Mouse (Mus musculus): Measurements from ENCODE around the gene Rps27rt. TPM values are rescaled to one million over a fixed set of nuclear protein-coding genes. Genes with fewer than 3 reads are reported as not detected.
"Not testable (repeated sequence)": the region's sequence is repeated elsewhere in the genome, so short reads cannot be mapped to it uniquely, and the experiment has no call there.

The Rps27rt gene
- polyA plus RNA-seq, 1 experiment from 2014 or later: 226 TPM

GRCm38 (mm10) chr9:114977461-114978280, 4.9 kb downstream of the Rps27rt start:
- Histone ChIP-seq H3K4me3 (peak overlapping the region; percentile 91), H3K9me3 (replicated peaks) (no peaks in the 10 kb centered on the region), H3K36me3 (no peaks in the 10 kb centered on the region), H3K27ac (peak overlapping the region; percentile 93), H3K4me1 (peaks cover 20% of the 10 kb centered on the region), H3K27me3 (ENCODE audit: low read depth, poor library complexity, severe bottlenecking) (peaks cover 47% of the 10 kb centered on the region)
- 10% methylated on average over 31 of the region's 31 CpGs for whole genome bisulfite sequencing
- no peak for DNase-seq (ENCODE audit: low spot score)

- H3K9me3 ChIP-seq (replicated peaks); H3K27ac ChIP-seq; H3K36me3 ChIP-seq; H3K27me3 ChIP-seq (ENCODE audit: low read depth, poor library complexity, severe bottlenecking); DNase-seq (ENCODE audit: low spot score); H3K4me3 ChIP-seq; H3K4me1 ChIP-seq: not testable (repeated sequence)
- WGBS: 88% methylated on average over 7 of the region's 7 CpGs
Observed at GRCm38 (mm10) chr9:114966286-114966685, 16.3 kb downstream of the Rps27rt start.

GRCm38 (mm10) chr9:114964093-114964492, 18.4 kb downstream of the Rps27rt start:
- 74% methylated on average over 3 of the region's 3 CpGs for WGBS
- DNase-seq (ENCODE audit: low spot score): no peak
- peaks cover 3% of the 10 kb centered on the region; the same call in 1 of the 2 replicates for H3K4me1 ChIP-seq
- H3K36me3 ChIP-seq: no peaks in the 10 kb centered on the region
- H3K27me3 ChIP-seq (ENCODE audit: low read depth, poor library complexity, severe bottlenecking): no peaks in the 10 kb centered on the region
- H3K27ac ChIP-seq: no peak overlapping the region
- H3K4me3 ChIP-seq: no peak overlapping the region
- no peaks in the 10 kb centered on the region for H3K9me3 ChIP-seq (replicated peaks)

GRCm38 (mm10) chr9:114960844-114961243, 21.7 kb downstream of the Rps27rt start:
- DNase-seq (ENCODE audit: low spot score): no peak
- H3K27me3 ChIP-seq (ENCODE audit: low read depth, poor library complexity, severe bottlenecking): no peaks in the 10 kb centered on the region
- no peaks in the 10 kb centered on the region for H3K9me3 ChIP-seq (replicated peaks)
- WGBS: 93% methylated on average over 6 of the region's 6 CpGs
- H3K4me1 ChIP-seq: peaks cover 3% of the 10 kb centered on the region; the same call in 1 of the 2 replicates
- no peak overlapping the region for H3K27ac ChIP-seq
- H3K4me3 ChIP-seq: no peak overlapping the region
- H3K36me3 ChIP-seq: no peaks in the 10 kb centered on the region

- no peaks in the 10 kb centered on the region for H3K27me3 ChIP-seq (ENCODE audit: low read depth, poor library complexity, severe bottlenecking)
- H3K9me3 ChIP-seq (replicated peaks): no peaks in the 10 kb centered on the region
- no peak overlapping the region for H3K4me3 ChIP-seq
- no peak overlapping the region for H3K27ac ChIP-seq
- WGBS: 80% methylated on average over 4 of the region's 4 CpGs
- no peak for DNase-seq (ENCODE audit: low spot score)
- no peaks in the 10 kb centered on the region for H3K36me3 ChIP-seq
- H3K4me1 ChIP-seq: peaks cover 3% of the 10 kb centered on the region; the same call in 1 of the 2 replicates
Observed at GRCm38 (mm10) chr9:114960043-114960789, 22.3 kb downstream of the Rps27rt start.

GRCm38 (mm10) chr9:114956945-114957344, 25.6 kb downstream of the Rps27rt start:
- Histone ChIP-seq H3K4me1 (no peaks in the 10 kb centered on the region), H3K9me3 (replicated peaks) (no peaks in the 10 kb centered on the region), H3K27me3 (ENCODE audit: low read depth, poor library complexity, severe bottlenecking) (no peaks in the 10 kb centered on the region), H3K4me3 (no peak overlapping the region), H3K27ac (no peak overlapping the region), H3K36me3 (no peaks in the 10 kb centered on the region)
- DNase-seq (ENCODE audit: low spot score): no peak
- WGBS: 44% methylated on average over 5 of the region's 5 CpGs

- no peak overlapping the region for H3K27ac ChIP-seq
- peaks cover 5% of the 10 kb centered on the region for H3K4me1 ChIP-seq
- H3K4me3 ChIP-seq: no peak overlapping the region
- no peaks in the 10 kb centered on the region for H3K27me3 ChIP-seq (ENCODE audit: low read depth, poor library complexity, severe bottlenecking)
- no peaks in the 10 kb centered on the region for H3K9me3 ChIP-seq (replicated peaks)
- no peaks in the 10 kb centered on the region for H3K36me3 ChIP-seq
- DNase-seq (ENCODE audit: low spot score): no peak
- 93% methylated on average over 11 of the region's 11 CpGs for WGBS
Observed at GRCm38 (mm10) chr9:114955340-114955739, 27.2 kb downstream of the Rps27rt start.

- H3K4me1 ChIP-seq: peaks cover 19% of the 10 kb centered on the region
- DNase-seq (ENCODE audit: low spot score): no peak
- 30% methylated on average over 1 of the region's 1 CpGs for WGBS
- H3K27ac ChIP-seq: no peak overlapping the region
- no peak overlapping the region for H3K4me3 ChIP-seq
- no peaks in the 10 kb centered on the region for H3K36me3 ChIP-seq
- no peaks in the 10 kb centered on the region for H3K9me3 ChIP-seq (replicated peaks)
- no peaks in the 10 kb centered on the region for H3K27me3 ChIP-seq (ENCODE audit: low read depth, poor library complexity, severe bottlenecking)
Observed at GRCm38 (mm10) chr9:114952866-114953265, 29.7 kb downstream of the Rps27rt start.

GRCm38 (mm10) chr9:114948395-114948794, 34.1 kb downstream of the Rps27rt start:
- H3K4me3 ChIP-seq: no peak overlapping the region
- peaks cover 19% of the 10 kb centered on the region for H3K4me1 ChIP-seq
- DNase-seq (ENCODE audit: low spot score): no peak
- WGBS: 71% methylated on average over 5 of the region's 5 CpGs
- 0 out of 2 replicates have a peak overlapping the region, but pooled peaks have one; percentile 19 for H3K27ac ChIP-seq
- no peaks in the 10 kb centered on the region for H3K36me3 ChIP-seq
- H3K9me3 ChIP-seq (replicated peaks): no peaks in the 10 kb centered on the region
- H3K27me3 ChIP-seq (ENCODE audit: low read depth, poor library complexity, severe bottlenecking): no peaks in the 10 kb centered on the region

GRCm38 (mm10) chr9:114945576-114945975, 37.0 kb downstream of the Rps27rt start:
- no peaks in the 10 kb centered on the region for H3K36me3 ChIP-seq
- peaks cover 16% of the 10 kb centered on the region for H3K4me1 ChIP-seq
- no peak for DNase-seq (ENCODE audit: low spot score)
- no peak overlapping the region for H3K4me3 ChIP-seq
- WGBS: 88% methylated on average over 6 of the region's 6 CpGs
- H3K27me3 ChIP-seq (ENCODE audit: low read depth, poor library complexity, severe bottlenecking): no peaks in the 10 kb centered on the region
- no peaks in the 10 kb centered on the region for H3K9me3 ChIP-seq (replicated peaks)
- H3K27ac ChIP-seq: no peak overlapping the region

GRCm38 (mm10) chr9:114944642-114945041, 37.9 kb downstream of the Rps27rt start:
- Histone ChIP-seq H3K27me3 (ENCODE audit: low read depth, poor library complexity, severe bottlenecking) (no peaks in the 10 kb centered on the region), H3K27ac (no peak overlapping the region), H3K36me3 (no peaks in the 10 kb centered on the region), H3K9me3 (replicated peaks) (no peaks in the 10 kb centered on the region), H3K4me1 (peaks cover 6% of the 10 kb centered on the region), H3K4me3 (no peak overlapping the region)
- DNase-seq (ENCODE audit: low spot score): no peak
- WGBS: 86% methylated on average over 3 of the region's 3 CpGs

- WGBS: 78% methylated on average over 2 of the region's 2 CpGs
- no peaks in the 10 kb centered on the region for H3K9me3 ChIP-seq (replicated peaks)
Observed at GRCm38 (mm10) chr9:114936687-114937086, 45.9 kb downstream of the Rps27rt start.

GRCm38 (mm10) chr9:114935321-114935720, 47.2 kb downstream of the Rps27rt start:
- peak; percentile 72 for DNase-seq (ENCODE audit: low spot score)
- H3K4me1 ChIP-seq: peaks cover 33% of the 10 kb centered on the region
- no peaks in the 10 kb centered on the region for H3K36me3 ChIP-seq
- no peak overlapping the region for H3K4me3 ChIP-seq
- WGBS: 57% methylated on average over 4 of the region's 4 CpGs
- no peaks in the 10 kb centered on the region for H3K9me3 ChIP-seq (replicated peaks)
- H3K27me3 ChIP-seq (ENCODE audit: low read depth, poor library complexity, severe bottlenecking): no peaks in the 10 kb centered on the region
- H3K27ac ChIP-seq: peak overlapping the region; percentile 68; the same call in 1 of the 2 replicates

More at GRCm38 (mm10) chr9:114936687-114937086, 45.9 kb downstream of the Rps27rt start:
- no peak for DNase-seq (ENCODE audit: low spot score)
- H3K36me3 ChIP-seq: no peaks in the 10 kb centered on the region
- no peak overlapping the region for H3K4me3 ChIP-seq
- H3K4me1 ChIP-seq: peaks cover 33% of the 10 kb centered on the region
- no peak overlapping the region for H3K27ac ChIP-seq
- no peaks in the 10 kb centered on the region for H3K27me3 ChIP-seq (ENCODE audit: low read depth, poor library complexity, severe bottlenecking)

All from limb, embryonic 10.5 days (tissue).